Mouse (Mus musculus): ENCODE data around the gene Sidt2. TPM values are rescaled to one million over a fixed set of nuclear protein-coding genes. Genes with fewer than 3 reads are reported as not detected.

Sidt2 gene
- polyA plus RNA-seq, 1 experiment from 2014 or later = 64.2 TPM

GRCm38 (mm10) chr9:45915659-45916058 lies 39.4 kb downstream of the Sidt2 start:
- DNase-seq (ENCODE audit: low spot score) = no peak

GRCm38 (mm10) chr9:45911673-45912072 lies 43.4 kb downstream of the Sidt2 start:
- DNase-seq (ENCODE audit: low spot score) = peak; percentile 44

GRCm38 (mm10) chr9:45910995-45911394 lies 44.1 kb downstream of the Sidt2 start:
- no peak for DNase-seq (ENCODE audit: low spot score)

- peak; percentile 28 for DNase-seq (ENCODE audit: low spot score)
Measured at GRCm38 (mm10) chr9:45907078-45907428, 48.0 kb downstream of the Sidt2 start.

GRCm38 (mm10) chr9:45906355-45907077 lies 48.5 kb downstream of the Sidt2 start, which contains the start of the genes Pcsk7 and Rnf214:
Gene Pcsk7 (plus strand): TSS chr9:45906497.
Gene Rnf214 (minus strand): TSS chr9:45906911.
- peak; percentile 90 for DNase-seq (ENCODE audit: low spot score)

GRCm38 (mm10) chr9:45905811-45906237 lies 49.2 kb downstream of the Sidt2 start:
- DNase-seq (ENCODE audit: low spot score) = no peak

GRCm38 (mm10) chr9:45905196-45905595 lies 49.9 kb downstream of the Sidt2 start:
- DNase-seq (ENCODE audit: low spot score) = no peak

GRCm38 (mm10) chr9:45893681-45894080 lies 61.4 kb downstream of the Sidt2 start:
- no peak for DNase-seq (ENCODE audit: low spot score)

Small RNA genes within 50 kb of the gene (microRNA-seq; reads per million reads assigned to microRNA genes)
- gene Mir7087 (ENCODE audit: borderline number of aligned reads) = not detected

Other genes with a start within 250 kb of the Sidt2 start
- 22.5 and 24.0 TPM in 2 replicates for gene Cep164, start 126.6 kb downstream of the Sidt2 start, polyA plus RNA-seq (2015; fragmentation: Nextera tagmentation; extraction: Ambion mirVana)
- gene Bace1, start 116.7 kb downstream of the Sidt2 start, polyA plus RNA-seq (2015; fragmentation: Nextera tagmentation; extraction: Ambion mirVana) = 8.0 and 10.3 TPM in 2 replicates
- 24.2 and 31.3 TPM in 2 replicates for gene Pcsk7, start 48.8 kb downstream of the Sidt2 start, polyA plus RNA-seq (2015; fragmentation: Nextera tagmentation; extraction: Ambion mirVana)
- 27.0 and 35.6 TPM in 2 replicates for gene Rnf214, start 48.3 kb downstream of the Sidt2 start, polyA plus RNA-seq (2015; fragmentation: Nextera tagmentation; extraction: Ambion mirVana)
- gene Tagln, start 19.2 kb downstream of the Sidt2 start, polyA plus RNA-seq (2015; fragmentation: Nextera tagmentation; extraction: Ambion mirVana) = 13.0 and 16.2 TPM in 2 replicates
- 110 TPM in 2 replicates for gene Pafah1b2, start 57.4 kb upstream of the Sidt2 start, polyA plus RNA-seq (2015; fragmentation: Nextera tagmentation; extraction: Ambion mirVana)
- gene Sik3, start 57.6 kb upstream of the Sidt2 start, polyA plus RNA-seq (2015; fragmentation: Nextera tagmentation; extraction: Ambion mirVana) = 6.3 and 9.4 TPM in 2 replicates